Comparison of ENCODE assay signal across 14 mouse cellular contexts in the genomic region with DNA sequence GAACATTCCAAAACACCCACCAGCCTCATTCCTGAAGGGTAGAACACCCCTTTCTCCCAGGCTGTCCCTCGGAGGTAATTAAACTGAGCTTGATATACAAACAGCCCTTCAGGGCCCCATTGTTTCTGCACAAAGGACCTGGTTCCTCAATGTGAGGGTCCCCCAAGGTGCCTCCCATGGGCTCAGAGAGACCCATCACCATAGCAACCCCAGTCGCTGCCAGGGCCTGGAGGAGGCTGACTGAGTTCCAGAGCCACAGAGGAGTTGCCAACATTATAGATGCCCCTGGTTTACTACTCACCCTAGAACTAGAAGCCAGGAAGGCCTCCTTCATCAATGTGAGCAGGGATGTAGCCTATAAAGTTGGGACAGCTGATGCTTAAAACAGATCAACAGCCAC. TPM values are rescaled to one million over a fixed set of nuclear protein-coding genes. Genes with fewer than 3 reads are reported as not detected.
A peak's percentile ranks its signal among the peaks of the same experiment; 100 is the strongest.
DNase-seq lines count a peak whose midpoint lies in the region; ATAC-seq lines count a peak whose summit lies in the region.
"Had no signal": no experiment of that assay in that cellular context is flagged by ENCODE, and none has a peak within 500 bp of the region (broad histone marks: within the 10 kb centered on the region; RNA-seq: fewer than 3 reads in every experiment).

No protein-coding gene starts in this region.

- peaks cover 2% of the 10 kb centered on the region; the same call in 1 of the 2 replicates for H3K4me1 ChIP-seq in embryonic facial prominence, embryonic 12.5 days
- peaks cover 31% of the 10 kb centered on the region for H3K4me1 ChIP-seq in embryonic facial prominence, embryonic 10.5 days
- peaks cover 14% of the 10 kb centered on the region for H3K4me1 ChIP-seq in forebrain, embryonic 14.5 days (ENCODE audit: control insufficient read depth, insufficient read depth, low read length)
- peaks cover 10% of the 10 kb centered on the region for H3K4me1 ChIP-seq in neural tube, embryonic 14.5 days (ENCODE audit: control insufficient read depth, insufficient read depth, low read length)

- no peaks in the 10 kb centered on the region for H3K9me3 ChIP-seq in embryonic facial prominence, embryonic 12.5 days
- 0 out of 2 replicates have a peak, but pooled peaks cover 2% of the 10 kb centered on the region for H3K9me3 ChIP-seq in embryonic facial prominence, embryonic 10.5 days
- no peaks in the 10 kb centered on the region for H3K9me3 ChIP-seq in forebrain, embryonic 14.5 days (replicated peaks; ENCODE audit: control insufficient read depth, low read length)
- no peaks in the 10 kb centered on the region for H3K9me3 ChIP-seq in neural tube, embryonic 14.5 days (ENCODE audit: control insufficient read depth, low read length)

- no peaks in the 10 kb centered on the region for H3K27me3 ChIP-seq in embryonic facial prominence, embryonic 12.5 days
- H3K27me3 ChIP-seq in embryonic facial prominence, embryonic 10.5 days (replicated peaks; ENCODE audit: low read depth, poor library complexity, severe bottlenecking): peaks cover 35% of the 10 kb centered on the region
- no peaks in the 10 kb centered on the region for H3K27me3 ChIP-seq in forebrain, embryonic 14.5 days (replicated peaks; ENCODE audit: control insufficient read depth, insufficient read depth, low read length)
- H3K27me3 ChIP-seq in neural tube, embryonic 14.5 days (ENCODE audit: control insufficient read depth, insufficient read depth, low read length): no peaks in the 10 kb centered on the region

- 44% methylated on average over 2 of the region's 2 CpGs for WGBS in embryonic facial prominence, embryonic 12.5 days
- WGBS in embryonic facial prominence, embryonic 10.5 days: 22% methylated on average over 2 of the region's 2 CpGs
- WGBS in forebrain, embryonic 14.5 days: 0% methylated on average over 2 of the region's 2 CpGs
- 9% methylated on average over 2 of the region's 2 CpGs for WGBS in neural tube, embryonic 14.5 days

- ATAC-seq in embryonic facial prominence, embryonic 12.5 days (ENCODE audit: insufficient number of reproducible peaks, insufficient read depth, low FRiP score, low TSS enrichment): no peak
- peak; percentile 88 for ATAC-seq in forebrain, embryonic 14.5 days
- ATAC-seq in neural tube, embryonic 14.5 days (ENCODE audit: low read depth): peak; percentile 76; the same call in 1 of the 2 replicates
- no peak for ATAC-seq in frontal cortex, adult (ENCODE audit: low TSS enrichment)

- H3K9ac ChIP-seq in embryonic facial prominence, embryonic 12.5 days: no peak overlapping the region
- no peak overlapping the region for H3K9ac ChIP-seq in forebrain, embryonic 14.5 days (ENCODE audit: low read length)
- H3K9ac ChIP-seq in neural tube, embryonic 14.5 days (replicated peaks; ENCODE audit: low read depth, low read length): no peak overlapping the region

- no peak overlapping the region for H3K4me3 ChIP-seq in embryonic facial prominence, embryonic 12.5 days
- H3K4me3 ChIP-seq in embryonic facial prominence, embryonic 10.5 days: no peak overlapping the region
- no peak overlapping the region for H3K4me3 ChIP-seq in forebrain, embryonic 14.5 days (ENCODE audit: low read depth, low read length)
- no peak overlapping the region for H3K4me3 ChIP-seq in neural tube, embryonic 14.5 days (ENCODE audit: low read depth, low read length)

- H3K36me3 ChIP-seq in embryonic facial prominence, embryonic 12.5 days: no peaks in the 10 kb centered on the region
- 0 out of 2 replicates have a peak, but pooled peaks cover 4% of the 10 kb centered on the region for H3K36me3 ChIP-seq in embryonic facial prominence, embryonic 10.5 days (replicated peaks)
- H3K36me3 ChIP-seq in forebrain, embryonic 14.5 days (ENCODE audit: control insufficient read depth, insufficient read depth, low read length): 0 out of 2 replicates have a peak, but pooled peaks cover 3% of the 10 kb centered on the region
- H3K36me3 ChIP-seq in neural tube, embryonic 14.5 days (ENCODE audit: control insufficient read depth, insufficient read depth, low read length): no peaks in the 10 kb centered on the region

- DNase-seq in embryonic facial prominence, embryonic 10.5 days (ENCODE audit: low spot score): no peak
- peak; percentile 82 for DNase-seq in forebrain, embryonic 14.5 days (ENCODE audit: low spot score)
- DNase-seq in mesoderm, embryonic 11.5 days (ENCODE audit: low read depth, low spot score): peak; percentile 55
- no peak for DNase-seq in spleen, adult 18-20 months
- no peak for DNase-seq in testis, postnatal 10 days (ENCODE audit: low spot score)
- DNase-seq: cerebellum, adult 11 months; heart, postnatal 14 days; kidney, adult 8-10 months; lung, postnatal 14 days; thymus, adult 2 months had no signal

- 0 out of 2 replicates have a peak overlapping the region, but pooled peaks have one; percentile 36 for H3K27ac ChIP-seq in embryonic facial prominence, embryonic 12.5 days
- no peak overlapping the region; the same call in 1 of the 2 replicates for H3K27ac ChIP-seq in embryonic facial prominence, embryonic 10.5 days (replicated peaks)
- H3K27ac ChIP-seq in forebrain, embryonic 14.5 days (ENCODE audit: low read depth, low read length): peak overlapping the region; percentile 40
- H3K27ac ChIP-seq in neural tube, embryonic 14.5 days (ENCODE audit: low read depth, low read length): 0 out of 2 replicates have a peak overlapping the region, but pooled peaks have one; percentile 28

- H3K4me2 ChIP-seq in embryonic facial prominence, embryonic 12.5 days (replicated peaks): no peak overlapping the region
- 0 out of 2 replicates have a peak overlapping the region, but pooled peaks have one; percentile 12 for H3K4me2 ChIP-seq in forebrain, embryonic 14.5 days (ENCODE audit: low read length)
- no peak overlapping the region for H3K4me2 ChIP-seq in neural tube, embryonic 14.5 days (ENCODE audit: low read depth, low read length)
- H3K4me2 ChIP-seq: liver, embryonic 11.5 days had no signal

RNA-seq across cellular contexts. Expression of gene Celsr1, which starts 20.4 kb away (rescaled TPM):
- polyA plus RNA-seq in embryonic facial prominence, embryonic 12.5 days (2016; fragmentation: Nextera tagmentation; extraction: Ambion mirVana): 2.4 and 2.5 TPM in 2 replicates
- 1.2 and 1.5 TPM in 2 replicates for polyA plus RNA-seq in embryonic facial prominence, embryonic 10.5 days (2016; fragmentation: Nextera tagmentation; extraction: Ambion mirVana)
- polyA plus RNA-seq in forebrain, embryonic 14.5 days (2014; fragmentation: Nextera tagmentation; extraction: Ambion mirVana): 8.6 and 9.6 TPM in 2 replicates
- polyA plus RNA-seq in neural tube, embryonic 14.5 days (2014; fragmentation: Nextera tagmentation; extraction: Ambion mirVana): 2.4 and 2.6 TPM in 2 replicates

RNA-seq across cellular contexts. Expression of gene Gramd4, which starts 44.4 kb away (rescaled TPM):
- polyA plus RNA-seq in embryonic facial prominence, embryonic 12.5 days (2016; fragmentation: Nextera tagmentation; extraction: Ambion mirVana): 19.4 and 19.6 TPM in 2 replicates
- polyA plus RNA-seq in embryonic facial prominence, embryonic 10.5 days (2016; fragmentation: Nextera tagmentation; extraction: Ambion mirVana): 13.7 and 13.8 TPM in 2 replicates
- polyA plus RNA-seq in forebrain, embryonic 14.5 days (2014; fragmentation: Nextera tagmentation; extraction: Ambion mirVana): 20.7 and 28.0 TPM in 2 replicates
- polyA plus RNA-seq in neural tube, embryonic 14.5 days (2014; fragmentation: Nextera tagmentation; extraction: Ambion mirVana): 17.1 and 23.6 TPM in 2 replicates

Comparison
In these comparisons a context has a peak if more than half of its experiments do, and no peak if none do; other contexts are left out.
1. ATAC-seq: peak in forebrain, embryonic 14.5 days (single experiment) and neural tube, embryonic 14.5 days (single experiment); none in embryonic facial prominence, embryonic 12.5 days (single experiment) and frontal cortex, adult (single experiment).
2. DNase-seq: peak in forebrain, embryonic 14.5 days (single experiment) and mesoderm, embryonic 11.5 days (single experiment); none in embryonic facial prominence, embryonic 10.5 days (single experiment), spleen, adult 18-20 months (0 of 2) and testis, postnatal 10 days (single experiment).